Mouse (Mus musculus) thymus, adult 2 months (tissue): ENCODE data around the gene Lypla2. TPM values are rescaled to one million over a fixed set of nuclear protein-coding genes. Genes with fewer than 3 reads are reported as not detected.

Experiments
- DNase-seq: peaks from one replicate; pipeline ENCODE4 v3.0.0; 2021
- H3K27ac ChIP-seq: fragments of 200-500 bp; 2 replicates; pipeline ENCODE4 v1.5.1; 2012; ENCODE audit warnings: low read length, control low read depth; ENCODE audit not compliant: control insufficient read depth, insufficient read depth
- H3K27me3 ChIP-seq: fragments of 200-500 bp; 2 replicates; pipeline ENCODE4 v1.6.1; 2012; ENCODE audit warnings: mild to moderate bottlenecking, low read length, moderate library complexity, mixed read lengths; ENCODE audit not compliant: control insufficient read depth, insufficient read depth
- H3K36me3 ChIP-seq: fragments of 200-500 bp; 2 replicates; pipeline ENCODE4 v1.6.1; 2012; ENCODE audit warnings: mild to moderate bottlenecking, low read length, moderate library complexity; ENCODE audit not compliant: control insufficient read depth, insufficient read depth
- H3K4me1 ChIP-seq: fragments of 200-500 bp; replicated peaks from 2 replicates; pipeline ENCODE4 v1.6.1; 2012; ENCODE audit warnings: low read length; ENCODE audit not compliant: control insufficient read depth, insufficient read depth
- H3K4me3 ChIP-seq: fragments of 200-500 bp; 2 replicates; pipeline ENCODE4 v1.5.1; 2012; ENCODE audit warnings: mild to moderate bottlenecking, low read length, control low read depth, moderate library complexity; ENCODE audit not compliant: control insufficient read depth, insufficient read depth
- CTCF ChIP-seq: fragments of 200-500 bp; IDR thresholded peaks from 2 replicates; pipeline ENCODE4 v1.5.1; 2012; ENCODE audit warnings: mild to moderate bottlenecking, control low read depth, low read length, moderate library complexity, borderline replicate concordance; ENCODE audit not compliant: control insufficient read depth, poor library complexity, insufficient read depth; ENCODE audit errors: extremely low read depth
- POLR2A ChIP-seq: fragments of 200-500 bp; IDR thresholded peaks from 2 replicates; pipeline ENCODE4 v1.6.1; 2012; ENCODE audit warnings: mild to moderate bottlenecking, low read length, control low read depth, moderate library complexity; ENCODE audit not compliant: control insufficient read depth, poor library complexity, insufficient read depth; ENCODE audit errors: extremely low read depth
- WGBS: fragments of 180-500 bp; shearing (Covaris S2); methylation state at CpG from one replicate; pipeline ENCODE4 v1.1.7; 2018; 5-methylcytosine and 5-hydroxymethylcytosine counted together
- polyA plus RNA-seq: library from polyadenylated mRNA; depleted of rRNA; stranded (reverse); fragments of >200 nt; gene quantifications from 2 replicates; pipeline ENCODE4 v1.2.3, GENCODE M21; 2012; rRNA removed

Lypla2 gene
- polyA plus RNA-seq, 1 experiment: 224 TPM

DNA sequence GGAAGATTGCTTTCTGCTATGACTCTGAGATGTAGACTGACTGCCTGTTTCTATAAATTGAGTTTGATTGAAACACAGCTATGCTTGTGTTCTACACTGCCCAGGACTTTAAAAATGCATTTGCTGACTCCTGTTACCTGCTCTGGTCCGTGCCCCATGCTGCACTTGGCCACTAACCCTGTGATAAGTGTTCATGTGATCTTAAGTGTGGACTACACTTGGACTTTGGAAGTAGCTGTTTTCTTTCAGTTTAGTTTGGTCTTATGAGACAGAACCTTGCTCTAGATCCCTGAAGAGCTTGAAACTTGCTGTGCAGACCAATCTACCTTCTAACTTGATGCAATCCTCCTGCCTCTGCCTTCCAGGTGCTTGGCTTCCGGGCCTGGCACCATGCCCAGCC is 48.0 kb downstream of the Lypla2 start:
- TF ChIP-seq POLR2A (no peak), CTCF (no peak)
- H3K27ac ChIP-seq: no peak overlapping the region
- H3K4me3 ChIP-seq: no peak overlapping the region
- 95% methylated on average over 2 of the region's 2 CpGs for whole genome bisulfite sequencing
- H3K36me3 ChIP-seq: no peaks in the 10 kb centered on the region
- peaks cover 8% of the 10 kb centered on the region for H3K4me1 ChIP-seq
- H3K27me3 ChIP-seq: no peaks in the 10 kb centered on the region
- no peak for DNase-seq

- no peak overlapping the region for H3K4me3 ChIP-seq
- H3K4me1 ChIP-seq: peaks cover 8% of the 10 kb centered on the region
- 93% methylated on average over 1 of the region's 1 CpGs for WGBS
- H3K36me3 ChIP-seq: no peaks in the 10 kb centered on the region; the same call in 1 of the 2 replicates
- DNase-seq: no peak
- no peak for TF ChIP-seq CTCF
- no peak overlapping the region for H3K27ac ChIP-seq
- H3K27me3 ChIP-seq: no peaks in the 10 kb centered on the region
Measured at GRCm38 (mm10) chr4:135922190-135922589, 50.2 kb downstream of the Lypla2 start.

DNA sequence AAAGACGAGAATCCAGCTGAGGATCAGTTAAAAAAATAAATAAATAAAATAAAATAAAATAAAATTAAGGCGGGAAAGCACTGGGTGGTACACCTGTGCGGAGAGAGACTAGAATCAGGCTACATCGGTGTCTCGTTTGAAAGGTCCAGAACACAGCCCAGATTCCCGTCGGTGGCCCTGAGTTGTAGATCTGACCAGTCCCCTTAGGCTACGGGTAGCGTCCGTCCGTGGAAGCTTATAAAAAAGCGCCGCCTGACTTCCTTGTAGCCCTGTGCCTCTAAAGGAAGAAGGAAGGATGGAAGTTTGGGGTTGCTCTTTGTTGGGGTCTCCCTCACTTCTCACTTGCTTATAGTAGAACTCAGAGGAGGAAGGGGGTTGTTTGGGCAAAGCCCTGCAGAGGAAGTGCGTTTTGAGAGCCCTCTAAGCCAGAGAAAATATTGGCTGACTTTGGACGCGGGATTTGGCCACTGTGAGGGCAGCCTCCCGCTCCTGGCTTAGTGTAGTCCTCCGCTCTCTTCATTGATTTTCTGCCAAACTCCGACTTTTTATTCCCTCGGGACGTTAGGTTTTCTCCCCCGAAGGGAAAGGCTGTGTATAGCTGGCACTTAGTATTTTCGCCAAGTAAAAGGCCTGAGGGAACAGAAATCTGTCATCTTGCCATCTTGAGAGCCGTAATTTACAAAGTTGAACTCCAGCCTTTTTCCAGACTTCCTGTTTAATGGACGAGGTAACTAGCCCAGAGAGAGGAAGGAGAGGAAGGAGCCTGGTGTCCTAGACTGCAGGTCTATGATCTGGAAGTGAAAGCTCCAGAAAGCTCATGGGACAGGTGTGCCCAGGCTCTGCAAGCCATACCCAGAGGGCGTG is 50.9 kb downstream of the Lypla2 start:
- no peak for DNase-seq
- Histone ChIP-seq H3K36me3 (no peaks in the 10 kb centered on the region; the same call in 1 of the 2 replicates), H3K27me3 (no peaks in the 10 kb centered on the region), H3K4me1 (peaks cover 8% of the 10 kb centered on the region), H3K27ac (peak overlapping the region; percentile 43; the same call in 1 of the 2 replicates), H3K4me3 (peak overlapping the region; percentile 85)
- no peak for TF ChIP-seq POLR2A
- TF ChIP-seq CTCF: no peak
- 8% methylated on average over 26 of the region's 26 CpGs for WGBS

DNA sequence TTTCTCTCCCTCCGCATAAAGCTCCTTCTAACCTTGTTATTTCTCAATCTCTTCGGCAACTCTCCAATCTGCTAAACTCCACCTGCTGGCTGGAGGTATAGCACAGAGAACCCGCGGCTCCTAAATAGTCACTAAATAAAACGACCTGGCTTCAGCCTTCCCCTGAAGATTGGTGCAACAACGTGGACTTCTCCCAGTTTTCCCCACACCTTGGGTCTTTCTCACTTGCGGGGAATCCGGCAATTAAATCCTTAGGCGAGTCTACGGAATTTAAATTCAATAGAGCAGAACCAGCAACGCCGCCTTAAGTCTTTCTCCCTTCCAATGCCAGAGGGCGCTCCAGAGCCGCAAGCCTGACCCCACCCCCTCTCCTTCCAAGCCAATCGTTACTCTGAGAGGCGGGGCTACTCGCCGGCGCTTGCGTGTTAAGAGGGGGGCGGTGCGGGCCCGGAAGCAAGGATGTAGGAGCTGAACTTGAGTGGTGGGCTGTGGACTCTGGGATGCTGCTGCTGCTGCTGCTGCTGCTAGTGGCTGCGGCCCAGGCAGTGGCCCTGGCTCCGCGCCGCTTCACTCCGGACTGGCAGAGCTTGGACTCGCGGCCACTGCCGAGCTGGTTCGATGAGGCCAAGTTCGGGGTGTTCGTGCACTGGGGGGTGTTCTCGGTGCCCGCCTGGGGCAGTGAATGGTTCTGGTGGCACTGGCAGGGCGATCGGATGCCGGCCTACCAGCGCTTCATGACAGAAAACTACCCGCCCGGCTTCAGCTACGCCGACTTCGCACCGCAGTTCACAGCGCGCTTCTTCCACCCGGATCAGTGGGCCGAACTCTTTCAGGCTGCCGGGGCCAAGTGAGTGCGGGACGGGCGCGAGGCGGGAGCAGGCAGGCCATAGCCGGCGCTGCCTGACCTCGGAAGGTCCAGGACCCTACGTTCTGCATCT is 51.9 kb downstream of the Lypla2 start, which contains the start of gene Fuca1:
TSS of gene Fuca1 (plus strand) at position 432 of the 938 bp plus-strand sequence.
- Histone ChIP-seq H3K27ac (peak within 1 kb of the TSS; percentile 43; the same call in 1 of the 2 replicates), H3K27me3 (no peaks in the 10 kb centered on the region), H3K4me3 (peak within 1 kb of the TSS; percentile 85), H3K4me1 (peaks cover 8% of the 10 kb centered on the region), H3K36me3 (no peaks in the 10 kb centered on the region; the same call in 1 of the 2 replicates)
- peak; percentile 98 for DNase-seq
- TF ChIP-seq POLR2A (peak; percentile 58; the same call in 1 of the 2 replicates), CTCF (peak; percentile 84)
- 1% methylated on average over 60 of the region's 60 CpGs for WGBS

DNA sequence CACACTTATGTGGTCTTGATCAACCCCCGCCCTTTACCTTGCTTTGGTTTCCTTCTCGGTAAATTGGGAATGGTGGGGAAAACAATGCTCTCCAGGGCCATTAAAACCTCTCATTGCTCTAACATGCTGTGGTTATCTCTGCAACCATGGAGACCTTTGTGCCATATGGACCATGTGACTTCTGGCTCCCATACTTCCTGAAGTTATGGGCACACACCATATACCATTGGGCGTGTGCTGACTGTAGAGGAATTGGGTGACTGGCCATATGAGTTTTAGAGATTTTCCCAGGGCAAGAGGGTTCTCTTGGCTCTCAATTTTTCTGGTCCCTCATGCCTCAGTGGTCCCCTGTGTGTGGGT is 53.2 kb downstream of the Lypla2 start:
- Histone ChIP-seq H3K4me1 (peaks cover 8% of the 10 kb centered on the region), H3K27me3 (no peaks in the 10 kb centered on the region), H3K4me3 (no peak overlapping the region), H3K27ac (no peak overlapping the region), H3K36me3 (no peaks in the 10 kb centered on the region; the same call in 1 of the 2 replicates)
- DNase-seq: no peak
- no peak for TF ChIP-seq POLR2A
- TF ChIP-seq CTCF: no peak
- 85% methylated on average over 3 of the region's 3 CpGs for WGBS

DNA sequence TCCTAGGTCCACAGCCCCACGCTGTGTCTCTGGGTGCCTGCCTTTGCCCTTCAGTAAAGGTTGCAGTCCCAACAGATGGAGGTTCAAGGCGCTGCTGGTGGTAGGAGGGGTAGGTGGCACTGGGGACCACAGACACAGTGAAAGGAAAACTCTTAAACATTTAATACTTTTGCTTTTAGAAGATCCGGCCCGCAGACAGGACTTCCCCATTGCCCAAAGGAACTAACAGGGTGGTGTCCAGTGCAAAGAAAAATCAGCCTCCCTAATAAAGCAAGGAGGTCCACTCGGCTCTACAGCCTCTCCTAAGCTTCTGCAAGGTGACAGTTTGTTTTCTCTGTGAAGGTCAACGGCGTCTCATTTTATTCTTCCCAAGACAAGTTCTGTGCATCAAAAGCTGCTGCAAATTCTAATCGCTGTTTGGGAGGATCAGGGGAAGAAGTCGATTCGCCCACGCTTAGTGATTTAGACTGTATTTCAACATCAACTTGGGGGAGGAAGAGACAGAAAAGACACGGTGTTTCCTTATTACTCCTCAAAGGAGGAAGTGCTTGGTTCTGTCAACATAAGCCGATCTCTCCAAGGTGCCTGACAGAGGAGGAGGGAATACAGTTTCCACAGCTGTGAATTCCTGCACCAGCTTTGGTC is 53.7 kb downstream of the Lypla2 start:
- DNase-seq: no peak
- Histone ChIP-seq H3K27me3 (no peaks in the 10 kb centered on the region), H3K4me3 (no peak overlapping the region), H3K4me1 (peaks cover 8% of the 10 kb centered on the region), H3K36me3 (no peaks in the 10 kb centered on the region; the same call in 1 of the 2 replicates), H3K27ac (no peak overlapping the region)
- TF ChIP-seq CTCF: no peak
- TF ChIP-seq POLR2A: no peak
- 27% methylated on average over 13 of the region's 13 CpGs for WGBS

Other genes with a start within 250 kb of the Lypla2 start
- gene Il22ra1, start 244.5 kb downstream of the Lypla2 start, polyA plus RNA-seq: 0.24 and 0.40 TPM in 2 replicates
- gene Myom3, start 212.9 kb downstream of the Lypla2 start, polyA plus RNA-seq: 0.08 and 0.13 TPM in 2 replicates
- gene Srsf10, start 116.9 kb downstream of the Lypla2 start, polyA plus RNA-seq: 194 and 220 TPM in 2 replicates
- gene Pnrc2, start 98.8 kb downstream of the Lypla2 start, polyA plus RNA-seq: 26.7 and 28.6 TPM in 2 replicates
- 9.3 and 9.5 TPM in 2 replicates for gene Cnr2, start 77.2 kb downstream of the Lypla2 start, polyA plus RNA-seq
- 37.5 and 43.5 TPM in 2 replicates for gene Fuca1, start 51.9 kb downstream of the Lypla2 start, polyA plus RNA-seq
- 46.4 and 53.1 TPM in 2 replicates for gene Hmgcl, start 26.2 kb downstream of the Lypla2 start, polyA plus RNA-seq
- 37.0 and 38.4 TPM in 2 replicates for gene Gale, start 8.9 kb downstream of the Lypla2 start, polyA plus RNA-seq
- gene Pithd1, start 14.6 kb upstream of the Lypla2 start, polyA plus RNA-seq: 140 and 171 TPM in 2 replicates
- 18.6 and 20.4 TPM in 2 replicates for gene Eloa, start 49.1 kb upstream of the Lypla2 start, polyA plus RNA-seq
- gene Rpl11, start 80.8 kb upstream of the Lypla2 start, polyA plus RNA-seq: 418 and 466 TPM in 2 replicates
- gene Id3, start 170.9 kb upstream of the Lypla2 start, polyA plus RNA-seq: 312 and 357 TPM in 2 replicates
- gene E2f2, start 199.8 kb upstream of the Lypla2 start, polyA plus RNA-seq: 164 and 208 TPM in 2 replicates
- gene Asap3, start 233.7 kb upstream of the Lypla2 start, polyA plus RNA-seq: 4.1 and 4.4 TPM in 2 replicates